Mouse (Mus musculus) spleen, embryonic (tissue): ENCODE measurements around the gene Zbtb9.

Experiments
- CTCF ChIA-PET: fragments of 350-600 bp; sonication (Branson Sonifier 250); formaldehyde crosslinking; loops from one replicate; lab custom pipeline; 2022; lab: Charles Lee

The Zbtb9 gene

GRCm38 (mm10) chr17:26946567-26946966, 26.4 kb upstream of the Zbtb9 start:
- CTCF ChIA-PET = interaction anchor here (0.6 kb wide), 1 partner anchor 25 kb away, joined by 5 read pairs; no protein-coding TSS in a partner anchor

- CTCF ChIA-PET = no interaction called here
Observed at GRCm38 (mm10) chr17:26947231-26948100, 25.5 kb upstream of the Zbtb9 start.

GRCm38 (mm10) chr17:26948316-26949050, 24.5 kb upstream of the Zbtb9 start:
- CTCF ChIA-PET = interaction anchor here (0.6 to 0.7 kb wide), 2 partner anchors 28 to 1980 kb away, joined by 3 to 10 read pairs; no protein-coding TSS in a partner anchor

GRCm38 (mm10) chr17:26949051-26949577, 23.9 kb upstream of the Zbtb9 start:
- CTCF ChIA-PET = interaction anchor here (0.6 kb wide), 1 partner anchor 1980 kb away, joined by 3 read pairs; no protein-coding TSS in a partner anchor

GRCm38 (mm10) chr17:26949866-26950265, 23.1 kb upstream of the Zbtb9 start:
- CTCF ChIA-PET = no interaction called here

GRCm38 (mm10) chr17:26950560-26951288, 22.2 kb upstream of the Zbtb9 start:
- CTCF ChIA-PET = interaction anchor here (0.9 kb wide), 1 partner anchor 14 kb away, joined by 3 read pairs; no protein-coding TSS in a partner anchor

GRCm38 (mm10) chr17:26951406-26951805, 21.6 kb upstream of the Zbtb9 start:
- CTCF ChIA-PET = interaction anchor here (0.7 to 0.9 kb wide), 2 partner anchors 15 to 159 kb away, joined by 3 to 11 read pairs; no protein-coding TSS in a partner anchor

- CTCF ChIA-PET = interaction anchor here (0.7 kb wide), 1 partner anchor 160 kb away, joined by 11 read pairs; no protein-coding TSS in a partner anchor
Observed at GRCm38 (mm10) chr17:26951952-26952877, 20.8 kb upstream of the Zbtb9 start.

GRCm38 (mm10) chr17:26953201-26953600, 19.8 kb upstream of the Zbtb9 start:
- CTCF ChIA-PET = no interaction called here

GRCm38 (mm10) chr17:26953726-26954125, 19.2 kb upstream of the Zbtb9 start:
- CTCF ChIA-PET = no interaction called here

- CTCF ChIA-PET = no interaction called here
Observed at GRCm38 (mm10) chr17:26956309-26956708, 16.7 kb upstream of the Zbtb9 start.

GRCm38 (mm10) chr17:26956895-26957294, 16.1 kb upstream of the Zbtb9 start:
- CTCF ChIA-PET = no interaction called here

GRCm38 (mm10) chr17:26957872-26958271, 15.1 kb upstream of the Zbtb9 start:
- CTCF ChIA-PET = no interaction called here

- CTCF ChIA-PET = no interaction called here
Observed at GRCm38 (mm10) chr17:26958880-26959279, 14.1 kb upstream of the Zbtb9 start.

- CTCF ChIA-PET = no interaction called here
Observed at GRCm38 (mm10) chr17:26959815-26960214, 13.2 kb upstream of the Zbtb9 start.

GRCm38 (mm10) chr17:26961572-26962240, 11.3 kb upstream of the Zbtb9 start:
- CTCF ChIA-PET = no interaction called here

- CTCF ChIA-PET = no interaction called here
Observed at GRCm38 (mm10) chr17:26966993-26967392, 6.0 kb upstream of the Zbtb9 start.

- CTCF ChIA-PET = no interaction called here
Observed at GRCm38 (mm10) chr17:26967477-26967876, 5.5 kb upstream of the Zbtb9 start.

GRCm38 (mm10) chr17:26968200-26968611, 4.8 kb upstream of the Zbtb9 start:
- CTCF ChIA-PET = no interaction called here

GRCm38 (mm10) chr17:26969257-26969656, 3.7 kb upstream of the Zbtb9 start:
- CTCF ChIA-PET = no interaction called here
